Mouse (Mus musculus) common myeloid progenitor, adult 5-6 weeks (primary cell): ENCODE measurements around the gene Ntrk3. TPM values are rescaled to one million over a fixed set of nuclear protein-coding genes. Genes with fewer than 3 reads are reported as not detected.

Source experiments
- ATAC-seq: replicated peaks from 2 replicates; pipeline ENCODE4 v1.8.0; 2016; ENCODE audit warnings: low read depth, mild to moderate bottlenecking, moderate TSS enrichment, inconsistent platforms; ENCODE audit not compliant: poor library complexity, severe bottlenecking
- total RNA-seq: library from RNA; stranded (forward); fragments of 200-1000, 187-1606 nt; gene quantifications from 2 replicates; pipeline ENCODE4 v1.2.3, GENCODE M21; 2017

Gene Ntrk3
- total RNA-seq, 1 experiment from 2014 or later, result not detected

GRCm38 (mm10) chr7:78584936-78585335 is 152.9 kb downstream of the Ntrk3 start:
- ATAC-seq, result no peak

GRCm38 (mm10) chr7:78584499-78584898 is 153.3 kb downstream of the Ntrk3 start:
- ATAC-seq, result no peak

GRCm38 (mm10) chr7:78583678-78584077 is 154.1 kb downstream of the Ntrk3 start:
- peak; percentile 80 for ATAC-seq

- no peak for ATAC-seq
Observed at GRCm38 (mm10) chr7:78581341-78581740, 156.5 kb downstream of the Ntrk3 start.

GRCm38 (mm10) chr7:78579461-78580234 is 158.2 kb downstream of the Ntrk3 start:
- ATAC-seq, result 0 out of 2 replicates have a peak, but pooled peaks have one; percentile 26

- ATAC-seq, result 0 out of 2 replicates have a peak, but pooled peaks have one; percentile 12
Observed at GRCm38 (mm10) chr7:78578461-78579359, 159.1 kb downstream of the Ntrk3 start.

- no peak for ATAC-seq
Observed at GRCm38 (mm10) chr7:78578111-78578460, 159.7 kb downstream of the Ntrk3 start.

GRCm38 (mm10) chr7:78577462-78578110 is 160.2 kb downstream of the Ntrk3 start:
- ATAC-seq, result no peak

- ATAC-seq, result 0 out of 2 replicates have a peak, but pooled peaks have one; percentile 43
Observed at GRCm38 (mm10) chr7:78576706-78577461, 160.9 kb downstream of the Ntrk3 start.

GRCm38 (mm10) chr7:78576169-78576568 is 161.6 kb downstream of the Ntrk3 start:
- ATAC-seq, result no peak

GRCm38 (mm10) chr7:78575556-78575955 is 162.3 kb downstream of the Ntrk3 start:
- no peak for ATAC-seq

GRCm38 (mm10) chr7:78571196-78571595 is 166.6 kb downstream of the Ntrk3 start:
- ATAC-seq, result no peak

- ATAC-seq, result no peak
Observed at GRCm38 (mm10) chr7:78569255-78569618, 168.6 kb downstream of the Ntrk3 start.

- peak; percentile 80 for ATAC-seq
Observed at GRCm38 (mm10) chr7:78568411-78569254, 169.2 kb downstream of the Ntrk3 start.

- peak; percentile 68 for ATAC-seq
Observed at GRCm38 (mm10) chr7:78566617-78567016, 171.2 kb downstream of the Ntrk3 start.

GRCm38 (mm10) chr7:78565386-78565785 is 172.4 kb downstream of the Ntrk3 start:
- no peak for ATAC-seq

- ATAC-seq, result no peak
Observed at GRCm38 (mm10) chr7:78558503-78558902, 179.3 kb downstream of the Ntrk3 start.

- no peak for ATAC-seq
Observed at GRCm38 (mm10) chr7:78555532-78555931, 182.3 kb downstream of the Ntrk3 start.

GRCm38 (mm10) chr7:78549461-78549860 is 188.4 kb downstream of the Ntrk3 start:
- ATAC-seq, result no peak
